In genomic region chr6:145567832-145568231, GRCm38 (mm10) we compare ENCODE assay signal across 24 mouse cellular contexts. TPM values are rescaled to one million over a fixed set of nuclear protein-coding genes. Genes with fewer than 3 reads are reported as not detected.
"Had no signal": no experiment of that assay in that cellular context is flagged by ENCODE, and none has a peak within 500 bp of the region (broad histone marks: within the 10 kb centered on the region; RNA-seq: fewer than 3 reads in every experiment).

No protein-coding gene starts in this region.

- DNase-seq: gastrocnemius, postnatal 14 days; gastrocnemius, postnatal 36 days; heart, adult 18-20 months; heart, postnatal 10 days; kidney, adult 11 months; kidney, adult 2 months; kidney, adult 9 months; kidney, postnatal 14 days; kidney, postnatal 36 days; layer of hippocampus, adult 9-11 months; layer of hippocampus, postnatal 36 days; liver; liver, embryonic 13.5 days; liver, postnatal 0 days had no signal

RNA-seq across cellular contexts. Expression of gene Lmntd1, which starts 46.3 kb away (rescaled TPM):
- total RNA-seq: gastrocnemius, postnatal 36 days; hematopoietic stem cell, adult 5-6 weeks had no signal

RNA-seq across cellular contexts. Expression of gene Tuba3b, which starts 47.7 kb away (rescaled TPM):
- total RNA-seq: gastrocnemius, adult 8-10 months; gastrocnemius, postnatal 14 days; gastrocnemius, postnatal 36 days; hematopoietic stem cell, adult 5-6 weeks; hindbrain, postnatal 0 days; layer of hippocampus, adult 18-20 months; layer of hippocampus, adult 8-10 months; layer of hippocampus, postnatal 14 days; layer of hippocampus, postnatal 36 days; left cerebral cortex, adult 18-20 months; left cerebral cortex, adult 8-10 months; left cerebral cortex, postnatal 10 days; left cerebral cortex, postnatal 25 days had no signal
